Mouse (Mus musculus) heart, adult 2 months (tissue): Measurements from ENCODE around the gene Mgat4d.

Source experiments
- CTCF ChIP-seq: fragments of 200-600 bp; IDR thresholded peaks from 2 replicates; pipeline ENCODE4 v1.8.1; 2022; ENCODE audit warnings: antibody characterized with exemption, mild to moderate bottlenecking, moderate library complexity
- EP300 ChIP-seq: fragments of 200-500 bp; IDR thresholded peaks from 2 replicates; pipeline ENCODE4 v1.6.1; 2011; ENCODE audit warnings: low read depth, low read length, control low read depth; ENCODE audit not compliant: insufficient read depth
- POLR2A ChIP-seq: fragments of 200-500 bp; IDR thresholded peaks from 2 replicates; pipeline ENCODE4 v1.6.1; 2011; ENCODE audit warnings: mild to moderate bottlenecking, low read depth, low read length, control low read depth; ENCODE audit not compliant: insufficient read depth

DNA sequence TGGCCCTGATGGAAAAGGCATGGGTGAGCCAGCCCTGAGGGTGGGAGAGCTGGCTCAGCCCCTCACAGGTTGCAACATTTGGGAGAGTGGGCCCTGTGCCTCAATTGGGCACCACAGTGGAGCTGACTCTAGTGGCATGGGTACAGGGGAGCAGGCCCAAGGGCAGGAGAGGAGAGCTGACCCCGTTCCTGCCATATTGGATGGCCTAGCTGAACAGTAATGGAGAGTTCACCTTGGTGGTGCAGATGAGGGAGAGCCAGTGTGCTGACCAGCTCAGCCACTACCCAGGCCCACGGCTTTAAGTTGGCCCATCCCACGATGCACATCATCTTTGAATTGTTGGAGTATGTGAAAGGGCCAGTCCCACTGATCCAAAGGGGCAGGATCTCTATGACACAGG lies 6.2 kb upstream of the Mgat4d start:
- TF ChIP-seq POLR2A (no peak), CTCF (no peak), EP300 (no peak)
